8 mouse cellular contexts compared by ENCODE assay signal in genomic region chr1:92895089-92895488, GRCm38 (mm10). TPM values are rescaled to one million over a fixed set of nuclear protein-coding genes. Genes with fewer than 3 reads are reported as not detected.
DNase-seq lines count a peak whose midpoint lies in the region.

No protein-coding gene starts in this region.

- no peaks in the 10 kb centered on the region for H3K36me3 ChIP-seq in limb, embryonic 10.5 days

- no peaks in the 10 kb centered on the region for H3K4me1 ChIP-seq in limb, embryonic 10.5 days

- no peaks in the 10 kb centered on the region for H3K9me3 ChIP-seq in limb, embryonic 10.5 days (replicated peaks)

- peak; percentile 64 for DNase-seq in urinary bladder, postnatal 14 days (ENCODE audit: low spot score)
- no peak for DNase-seq in urinary bladder, adult 2 months (ENCODE audit: low spot score)
- DNase-seq in cerebellum, postnatal 4 days (ENCODE audit: low spot score in 2 of 2): peak; percentile 57 to 86
- DNase-seq in gastrocnemius, adult 18-20 months (ENCODE audit: low spot score): peak; percentile 75
- DNase-seq in kidney, adult 11 months: peak; percentile 59
- peak; percentile 85 for DNase-seq in limb, embryonic 10.5 days (ENCODE audit: low spot score)
- peak; percentile 53 to 74 for DNase-seq in natural killer cell, adult 2 months (ENCODE audit: low spot score in 2 of 2)
- DNase-seq in spleen, postnatal 4 days (ENCODE audit: low spot score in 2 of 2): peak; percentile 55 to 82

- WGBS in limb, embryonic 10.5 days: 13% methylated on average over 3 of the region's 3 CpGs

- H3K27ac ChIP-seq in limb, embryonic 10.5 days: no peak overlapping the region

- peaks cover 11% of the 10 kb centered on the region for H3K27me3 ChIP-seq in limb, embryonic 10.5 days (ENCODE audit: low read depth, poor library complexity, severe bottlenecking)

- no peak overlapping the region for H3K4me3 ChIP-seq in limb, embryonic 10.5 days

RNA-seq across cellular contexts. Expression of gene Ankmy1, which starts 7.6 kb away (rescaled TPM):
- 0.36 and 0.71 TPM in 2 replicates for polyA plus RNA-seq in urinary bladder, adult 2 months (2012; rRNA removed)
- under 1 TPM in 1 of 2 experiments, not detected in 1; 0.14 TPM for total RNA-seq in gastrocnemius, adult 18-20 months (2021)
- polyA plus RNA-seq in limb, embryonic 10.5 days (2016; fragmentation: Nextera tagmentation; extraction: Ambion mirVana): 0.29 and 0.36 TPM in 2 replicates

RNA-seq across cellular contexts. Expression of gene Dusp28, which starts 11.7 kb away (rescaled TPM):
- polyA plus RNA-seq in urinary bladder, adult 2 months (2012; rRNA removed): 14.1 and 15.2 TPM in 2 replicates
- 10 to 100 TPM; 23.1 to 24.5 TPM for total RNA-seq in gastrocnemius, adult 18-20 months (2021)
- 8.8 TPM in 2 replicates for polyA plus RNA-seq in limb, embryonic 10.5 days (2016; fragmentation: Nextera tagmentation; extraction: Ambion mirVana)

RNA-seq across cellular contexts. Expression of gene Rnpepl1, which starts 15.5 kb away (rescaled TPM):
- 37.4 and 59.3 TPM in 2 replicates for polyA plus RNA-seq in urinary bladder, adult 2 months (2012; rRNA removed)
- total RNA-seq in gastrocnemius, adult 18-20 months (2021): 10 to 100 TPM; 60.5 to 67.5 TPM
- 29.6 and 31.8 TPM in 2 replicates for polyA plus RNA-seq in limb, embryonic 10.5 days (2016; fragmentation: Nextera tagmentation; extraction: Ambion mirVana)

RNA-seq across cellular contexts. Expression of gene Capn10, which starts 39.1 kb away (rescaled TPM):
- polyA plus RNA-seq in urinary bladder, adult 2 months (2012; rRNA removed): 16.0 and 20.4 TPM in 2 replicates
- total RNA-seq in gastrocnemius, adult 18-20 months (2021): 1 to 10 TPM; 4.0 to 5.2 TPM
- 38.4 and 42.1 TPM in 2 replicates for polyA plus RNA-seq in limb, embryonic 10.5 days (2016; fragmentation: Nextera tagmentation; extraction: Ambion mirVana)

RNA-seq across cellular contexts. Expression of gene Gpr35, which starts 55.6 kb away (rescaled TPM):
- polyA plus RNA-seq in urinary bladder, adult 2 months (2012; rRNA removed): 0.78 and 1.3 TPM in 2 replicates
- total RNA-seq in gastrocnemius, adult 18-20 months (2021): under 1 TPM; 0.07 to 0.11 TPM
- polyA plus RNA-seq in limb, embryonic 10.5 days (2016; fragmentation: Nextera tagmentation; extraction: Ambion mirVana): 0.13 and 0.35 TPM in 2 replicates
